Mouse (Mus musculus) fat pad, adult 2 months (tissue): ENCODE results near the gene Ttll9.

ENCODE experiments used
- DNase-seq: peaks from one replicate; pipeline ENCODE4 v3.0.0-alpha.2; 2011; ENCODE audit warnings: low read depth, low spot score; ENCODE audit errors: extremely low read depth

The Ttll9 gene

DNA sequence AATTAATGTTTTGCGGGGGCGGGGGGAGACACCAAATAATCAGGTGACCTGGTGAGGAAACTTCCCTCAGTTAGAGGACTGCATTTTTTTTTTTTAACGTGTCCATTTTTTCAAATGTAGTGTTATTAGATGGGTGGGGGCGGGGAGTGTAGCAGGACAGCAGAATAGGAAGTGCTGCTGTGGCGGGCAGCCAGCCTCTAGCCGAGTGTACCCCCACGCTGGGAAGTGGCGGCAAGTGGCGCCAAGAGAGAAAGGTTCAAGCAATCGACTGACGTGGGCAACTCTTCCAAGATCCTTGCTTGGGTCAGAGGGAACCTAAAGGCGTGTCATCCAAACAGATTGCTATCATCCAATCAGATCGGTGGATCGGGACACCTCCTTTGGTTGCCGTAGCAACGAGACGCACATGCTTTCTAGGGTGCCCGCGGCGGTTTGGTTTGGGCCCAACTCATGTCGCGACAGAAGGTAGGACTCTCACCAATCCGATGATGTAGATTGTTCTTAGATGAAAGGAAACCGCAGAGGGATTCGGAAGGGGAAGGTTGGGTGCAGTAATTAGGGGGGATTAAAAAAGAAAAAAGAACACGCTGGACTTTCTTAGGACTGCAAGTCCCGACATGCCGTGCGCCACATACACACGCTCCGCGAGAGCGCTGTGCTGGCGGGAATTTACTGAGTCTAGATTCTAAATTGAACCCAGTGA, at the start of gene Ttll9:
Gene Ttll9 (plus strand): TSS at position 395 of the 703 bp plus-strand sequence.
- no peak for DNase-seq

DNA sequence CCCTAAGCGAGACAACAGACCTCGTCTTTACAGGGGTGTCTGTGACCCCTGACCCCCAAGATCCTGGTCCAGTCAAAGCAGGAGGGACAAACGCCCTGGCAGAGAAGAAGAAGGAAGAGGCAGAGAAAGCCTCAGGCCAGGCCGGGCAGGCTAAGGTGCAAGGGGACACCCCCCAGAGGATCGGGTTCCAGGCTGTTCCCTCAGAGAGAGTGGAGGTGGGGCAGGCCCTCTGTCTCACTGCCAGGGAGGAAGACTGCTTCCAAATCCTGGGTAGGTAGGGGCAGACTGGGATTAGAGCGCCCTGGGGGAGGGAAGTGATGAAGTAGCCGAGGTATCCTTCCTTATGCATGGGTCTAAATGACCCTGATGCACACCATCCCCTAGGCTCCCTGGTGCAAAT, 48.8 kb upstream of the Ttll9 start:
- DNase-seq, result no peak

DNA sequence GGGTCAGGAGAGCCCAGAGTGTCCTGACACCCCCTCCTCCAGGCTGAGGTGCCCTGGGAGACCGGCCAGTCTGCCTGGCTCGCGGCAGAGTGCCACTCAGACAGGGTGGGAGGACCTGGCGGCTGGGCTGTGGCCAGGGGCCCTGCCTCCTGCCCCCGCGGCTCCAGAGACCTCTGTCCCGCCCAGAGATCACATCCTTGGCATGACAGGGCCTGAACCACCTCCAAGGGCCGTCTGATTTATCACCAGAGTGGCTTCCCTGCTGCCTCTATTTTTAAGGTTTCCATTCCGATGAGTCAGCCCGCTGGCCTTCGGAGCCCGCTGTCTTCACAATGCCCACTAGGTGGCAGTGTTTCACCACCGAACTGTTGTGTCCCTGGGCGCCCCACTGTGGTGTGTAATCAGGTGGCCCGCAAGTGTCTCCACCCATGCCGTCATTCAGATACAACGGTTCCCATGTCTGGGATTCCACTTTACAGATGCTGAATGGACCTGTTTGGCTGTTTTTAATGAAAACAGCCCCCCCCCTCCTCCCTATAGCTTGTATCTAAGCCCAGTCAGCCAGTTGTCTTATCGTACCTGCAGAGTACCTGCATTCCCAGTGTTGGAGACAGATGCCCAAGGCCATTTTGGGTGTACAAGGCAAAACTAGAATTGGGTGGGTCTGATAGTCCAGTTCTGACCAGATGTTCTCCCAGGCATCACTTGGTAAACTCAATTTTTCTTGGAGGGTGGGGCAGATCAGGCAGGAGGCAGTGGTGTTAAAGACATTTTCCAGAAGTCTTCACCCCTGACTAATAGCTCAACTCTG, 47.8 kb upstream of the Ttll9 start:
- no peak for DNase-seq

DNA sequence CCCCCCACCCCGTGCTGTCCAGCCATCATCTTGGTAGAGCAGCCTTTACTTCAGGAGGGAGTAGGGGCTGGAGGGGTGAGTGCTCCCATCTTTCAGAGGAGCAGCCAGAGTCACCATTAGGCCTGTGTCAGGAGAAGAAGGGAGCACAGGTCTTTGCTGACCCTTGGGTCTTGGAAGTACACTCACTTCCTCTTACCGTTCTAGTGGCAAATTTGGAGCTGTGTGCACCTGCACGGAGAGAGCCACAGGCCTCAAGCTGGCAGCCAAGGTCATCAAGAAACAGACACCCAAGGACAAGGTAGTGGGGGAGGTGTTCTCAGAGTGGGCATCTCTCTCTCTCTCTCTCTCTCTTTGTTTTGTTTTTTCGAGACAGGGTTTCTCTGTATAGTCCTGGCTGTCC, 46.8 kb upstream of the Ttll9 start:
- DNase-seq, result no peak

DNA sequence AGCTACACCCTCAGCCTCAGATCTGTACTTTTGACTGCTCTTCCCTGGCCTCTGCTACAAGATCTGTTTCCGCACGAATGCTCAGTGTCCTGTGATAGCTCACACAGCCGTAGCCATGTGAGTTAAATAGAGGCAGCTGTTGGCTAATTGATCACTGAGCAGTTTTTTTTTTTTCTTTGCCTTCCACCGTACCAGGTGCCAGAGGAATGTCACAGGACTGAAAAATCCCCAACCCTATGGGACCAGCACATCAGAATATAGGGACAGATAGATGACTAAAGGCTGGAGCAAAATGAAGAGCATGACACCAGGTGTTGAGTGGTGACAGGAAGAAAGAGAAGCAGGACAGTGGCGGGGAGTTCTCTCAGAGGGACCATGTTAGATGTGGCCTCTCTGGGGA, 46.2 kb upstream of the Ttll9 start:
- DNase-seq, result no peak

DNA sequence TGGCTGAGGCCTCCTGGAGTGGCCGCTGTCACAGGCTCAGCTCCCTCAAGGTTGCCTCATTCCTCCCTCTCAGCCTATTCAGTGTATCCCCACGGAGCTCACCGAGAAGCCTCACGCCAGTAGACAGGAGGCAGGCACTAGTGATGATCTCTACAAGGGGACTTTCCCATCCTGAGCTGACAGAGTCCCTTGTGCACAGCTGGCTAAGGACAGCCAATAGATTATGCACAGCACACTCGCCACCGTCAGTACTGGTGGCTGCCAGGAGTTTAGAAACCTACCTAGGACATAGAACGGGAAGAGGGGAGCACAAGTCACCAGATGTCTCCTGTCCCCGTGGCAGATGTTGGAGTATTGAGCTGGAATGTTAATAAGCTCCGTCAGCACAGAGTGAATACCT, 44.6 kb upstream of the Ttll9 start:
- DNase-seq, result no peak

DNA sequence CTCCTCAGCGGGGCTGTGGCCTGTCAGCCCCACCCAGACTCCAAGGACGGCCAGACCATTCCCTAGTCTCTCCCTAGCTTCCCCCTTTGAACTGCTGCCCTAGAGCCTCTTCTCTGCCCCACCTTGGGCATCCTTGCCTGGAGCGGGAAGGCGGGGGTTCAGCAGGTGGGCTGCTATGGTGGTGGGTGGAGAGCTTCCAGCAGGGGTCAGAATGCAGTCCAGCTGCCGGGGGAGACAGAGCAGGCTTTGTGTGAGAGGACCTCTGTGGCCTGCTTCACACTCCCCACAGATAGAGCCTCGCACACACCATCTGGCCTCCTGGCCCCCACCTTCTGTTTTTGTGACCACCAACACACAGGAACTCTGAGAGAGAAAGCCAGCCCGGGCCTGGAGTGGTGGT, 39.9 kb upstream of the Ttll9 start:
- no peak for DNase-seq

DNA sequence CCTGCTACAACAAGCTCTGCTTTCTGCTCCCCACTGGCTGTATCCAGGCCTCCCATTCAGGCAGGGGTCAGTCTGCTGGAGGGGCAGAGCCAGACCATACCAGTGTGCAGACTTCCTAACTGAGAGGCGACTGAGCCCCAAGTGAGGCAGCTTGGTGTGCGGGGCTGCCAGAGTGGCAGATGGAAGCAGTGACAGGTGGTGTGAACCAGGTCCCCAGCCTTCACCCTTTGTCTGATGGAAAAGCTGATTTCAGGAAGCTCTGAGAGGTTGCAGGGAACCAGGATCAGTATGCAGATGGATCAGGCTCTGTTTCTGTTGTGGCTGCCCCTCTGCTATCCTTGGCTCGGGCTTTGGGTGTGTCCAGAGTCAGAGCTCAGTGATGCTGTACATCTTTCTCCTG, 38.7 kb upstream of the Ttll9 start:
- no peak for DNase-seq

DNA sequence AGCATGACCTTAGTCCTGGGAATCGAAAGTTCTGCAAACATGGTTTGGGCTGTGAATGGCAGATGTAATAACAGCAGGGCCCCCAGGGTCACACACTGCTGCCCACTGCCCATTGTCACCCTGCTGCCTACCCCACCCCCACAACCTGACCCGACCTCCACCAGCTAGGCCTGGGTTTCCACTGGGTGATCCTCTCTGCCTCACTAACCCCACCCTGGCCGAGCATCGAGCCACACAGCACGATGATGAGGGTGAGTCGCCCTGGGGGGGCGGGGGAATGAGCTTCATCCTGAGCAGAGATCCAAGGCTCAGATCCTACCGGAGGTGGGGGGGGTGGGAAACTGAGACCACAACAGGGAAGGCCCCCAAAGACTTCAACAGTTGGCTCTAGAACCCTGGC, 38.2 kb upstream of the Ttll9 start:
- no peak for DNase-seq

DNA sequence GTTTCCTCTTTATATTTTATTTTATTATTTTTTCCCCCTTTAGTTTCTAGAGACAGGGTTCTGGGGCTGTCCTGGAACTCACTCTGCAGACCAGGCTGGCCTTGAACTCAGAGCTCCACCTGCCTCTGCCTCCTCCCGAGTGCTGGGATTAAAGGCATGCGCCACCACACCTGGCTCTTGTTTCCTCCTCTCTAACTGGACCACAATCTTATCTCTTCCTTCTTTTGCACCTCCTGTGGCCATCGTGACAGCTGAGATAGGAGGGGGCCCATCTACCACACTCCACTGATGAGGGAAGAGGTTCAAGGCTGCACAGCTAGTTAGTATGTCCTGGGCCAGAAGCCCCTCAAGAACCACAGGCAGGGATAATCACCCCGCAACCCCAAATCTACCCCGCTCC, 37.7 kb upstream of the Ttll9 start:
- DNase-seq, result no peak

DNA sequence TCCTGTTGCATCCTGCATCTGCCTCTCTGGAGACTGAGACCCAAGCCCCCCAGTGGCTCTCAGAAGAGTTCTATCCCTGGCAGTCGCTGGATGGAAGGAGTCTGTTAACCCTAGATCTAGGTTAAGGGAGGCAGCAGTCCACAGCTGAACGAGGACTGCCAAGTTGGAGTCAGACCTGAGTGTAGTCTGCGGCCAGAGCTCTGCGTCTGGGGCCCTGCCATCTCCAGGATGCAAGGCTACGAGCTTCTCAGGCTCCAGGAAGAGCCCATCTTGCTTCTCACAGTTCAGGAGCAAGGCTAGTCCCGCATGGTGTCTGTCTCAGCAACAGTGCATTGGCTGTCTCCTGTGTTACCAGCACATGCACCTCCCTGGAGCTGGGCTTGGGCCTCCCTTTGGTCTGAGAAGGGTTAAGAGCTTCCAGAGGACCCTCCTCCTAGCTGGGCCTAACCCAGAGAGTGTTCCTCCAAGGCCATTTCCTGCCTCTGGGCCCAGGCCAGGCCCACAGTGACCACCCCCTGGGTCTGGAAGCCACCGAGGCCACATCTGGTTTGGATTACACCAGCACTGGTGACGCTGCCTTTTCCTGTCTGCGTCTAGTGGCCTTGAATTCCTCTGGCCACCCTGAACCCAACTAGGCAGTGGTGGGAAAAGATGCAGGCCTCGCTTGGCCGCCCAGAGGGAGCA, 37.0 kb upstream of the Ttll9 start:
- DNase-seq, result no peak

DNA sequence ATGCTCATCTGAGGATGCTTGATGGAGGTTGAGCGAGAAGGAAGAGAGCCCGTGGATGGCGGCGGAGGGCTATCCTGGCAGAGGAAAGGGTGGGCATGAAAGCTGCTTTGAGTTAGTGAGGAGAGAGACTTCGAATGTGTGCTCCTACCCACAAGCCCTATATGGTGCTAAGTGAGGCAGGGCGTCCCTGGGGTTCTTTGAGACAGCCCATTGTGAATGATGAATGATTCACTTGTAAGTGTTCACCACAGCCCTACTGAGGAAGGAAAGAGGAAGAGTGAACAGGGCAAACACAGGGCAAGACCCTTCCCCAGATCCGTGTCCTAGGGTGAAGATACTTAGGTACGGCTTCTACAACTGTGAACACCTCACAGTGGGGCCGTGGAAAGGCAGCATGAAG, 35.4 kb upstream of the Ttll9 start:
- no peak for DNase-seq

DNA sequence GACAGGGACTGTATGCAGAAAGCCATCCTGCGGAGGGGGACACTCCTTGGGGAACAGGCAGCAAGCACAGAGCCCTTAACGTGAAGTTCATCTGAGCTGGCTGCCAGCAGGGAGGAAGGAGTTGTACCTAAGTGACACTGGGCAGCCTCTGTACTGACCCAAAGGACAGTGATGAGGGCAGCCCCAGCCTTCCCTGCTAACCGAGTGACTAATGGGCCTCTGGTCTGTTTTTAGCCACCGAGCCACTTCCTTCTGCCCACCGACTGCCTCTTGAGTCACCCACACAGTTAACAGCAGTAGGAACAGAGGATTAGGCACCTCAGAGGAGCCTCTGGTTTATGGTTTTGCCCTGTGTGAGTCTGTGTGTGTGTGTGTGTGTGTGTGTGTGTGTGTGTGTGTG, 34.9 kb upstream of the Ttll9 start:
- no peak for DNase-seq

DNA sequence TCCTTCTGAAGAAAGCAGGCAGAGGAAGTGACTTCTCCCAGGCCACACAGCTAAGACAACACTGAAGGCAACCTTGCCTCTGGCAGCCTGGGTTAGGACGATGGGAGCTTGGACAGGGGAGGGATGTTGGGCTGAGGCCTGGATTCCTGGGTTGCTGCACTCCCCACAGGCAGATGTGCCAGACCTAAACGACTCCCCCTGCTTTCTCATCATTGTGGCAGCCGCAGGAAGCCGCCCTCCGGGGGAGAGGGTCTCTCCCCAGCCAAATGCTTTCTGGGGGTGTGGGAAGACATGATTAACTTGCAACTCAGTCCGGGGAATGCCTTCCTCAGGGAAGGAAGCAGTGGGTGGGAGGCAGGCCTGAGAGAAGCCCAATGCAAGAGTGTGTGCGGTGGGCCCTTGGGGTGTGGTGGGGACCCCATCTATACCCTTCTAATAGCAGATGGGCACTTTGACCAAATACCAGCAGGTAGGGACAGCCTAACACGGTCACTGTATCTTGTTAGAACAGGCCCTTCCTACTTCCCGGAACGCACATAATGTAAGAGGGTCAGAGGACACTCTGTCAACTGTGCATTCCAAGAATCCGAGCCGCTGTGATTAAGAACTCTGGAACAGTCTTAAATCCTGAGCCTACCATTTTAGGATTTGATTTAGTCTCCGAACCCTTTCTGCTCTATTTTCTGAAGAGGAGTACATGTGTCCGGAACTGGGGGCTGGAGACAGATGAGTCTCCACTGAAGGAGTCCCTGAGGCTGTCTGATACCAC, 33.9 kb upstream of the Ttll9 start:
- no peak for DNase-seq

DNA sequence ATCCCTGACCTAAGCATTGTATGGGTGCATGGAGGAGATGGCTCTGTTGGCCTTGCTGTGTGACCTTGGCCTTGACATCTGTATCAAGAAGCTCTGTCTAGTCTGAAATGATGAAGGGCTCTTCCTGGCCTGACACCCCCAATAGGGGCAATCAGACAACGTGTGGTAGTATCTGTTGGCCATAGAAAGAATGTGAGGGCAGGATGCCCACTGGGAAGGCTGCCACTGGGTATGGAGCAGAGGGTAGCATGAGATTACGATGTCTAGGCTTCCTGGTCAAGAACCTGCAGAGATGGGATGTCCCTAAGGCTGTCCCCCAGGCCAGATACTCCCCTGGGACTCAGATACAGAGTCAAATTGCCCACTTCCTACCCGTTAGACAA, 33.3 kb upstream of the Ttll9 start:
- no peak for DNase-seq

DNA sequence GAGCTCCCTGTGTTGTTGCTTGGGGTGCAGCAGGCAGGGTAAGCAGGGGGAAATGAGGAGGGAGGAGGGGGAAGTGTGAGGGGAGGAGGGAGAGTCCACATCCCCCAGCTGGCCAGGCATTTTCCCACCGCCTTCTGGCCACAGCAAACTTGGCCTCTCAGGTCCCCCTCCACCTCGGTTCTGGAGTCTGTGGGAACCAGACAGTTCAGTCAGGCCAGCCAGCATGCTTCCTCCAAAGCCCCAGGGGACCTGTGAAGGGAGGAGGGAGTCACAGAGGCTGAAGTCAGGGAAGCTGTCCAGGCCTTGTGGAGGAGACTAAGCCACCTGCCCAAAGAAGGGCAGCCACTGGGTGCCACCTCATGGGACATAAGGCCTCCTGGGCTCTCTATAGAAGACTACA, 32.0 kb upstream of the Ttll9 start:
- no peak for DNase-seq

DNA sequence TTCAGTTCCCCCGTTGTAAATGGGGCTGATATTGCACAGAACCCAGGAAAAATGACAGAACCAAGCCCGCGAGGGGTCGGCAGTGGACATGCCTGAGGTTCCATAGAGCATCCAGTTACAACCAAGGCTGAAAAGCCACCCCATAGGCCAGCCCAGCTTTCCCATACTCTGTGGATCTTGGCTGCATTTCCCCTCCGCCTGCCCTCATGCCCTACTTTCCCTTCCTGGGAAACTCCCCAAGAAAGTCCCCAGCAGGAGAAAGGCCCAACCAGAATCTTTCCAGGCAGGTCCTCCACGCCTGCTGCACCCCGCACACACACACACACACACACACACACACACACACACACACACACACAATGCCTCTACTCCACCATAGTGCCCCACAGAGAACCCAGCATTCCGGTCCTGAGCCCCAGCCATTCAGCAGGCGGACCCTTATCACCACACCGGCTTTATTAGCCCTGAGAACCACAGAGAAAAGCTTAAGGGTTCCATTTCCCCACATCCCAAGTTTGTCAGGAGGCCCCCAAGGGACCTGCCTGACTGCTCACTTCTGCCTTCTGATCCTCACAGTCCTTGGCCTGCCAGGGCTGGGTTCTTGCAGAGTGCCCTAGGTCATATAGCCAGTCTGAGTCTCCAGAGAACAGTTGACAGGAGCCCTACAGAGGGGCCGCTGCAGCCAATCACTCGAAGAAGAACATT, 30.7 kb upstream of the Ttll9 start:
- no peak for DNase-seq

DNA sequence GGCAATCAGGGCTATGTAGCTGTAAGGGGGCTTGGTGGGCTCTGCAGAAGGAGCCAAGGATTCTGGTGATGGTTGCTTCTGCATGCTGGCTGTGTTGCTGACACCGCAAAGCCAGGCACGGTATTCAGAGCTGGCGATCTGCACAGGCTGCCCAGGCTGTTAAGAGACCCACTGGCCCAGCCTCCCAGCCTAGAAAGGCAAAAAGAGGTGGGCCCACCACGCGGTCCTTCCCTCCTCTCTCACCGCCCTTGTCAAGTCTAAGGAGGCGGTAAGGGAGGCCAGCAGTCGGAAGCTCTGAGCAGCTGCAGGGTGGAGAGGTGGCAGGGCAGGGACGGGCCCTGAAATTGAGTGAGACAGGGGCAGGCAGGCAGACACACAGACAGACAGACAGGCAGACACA, 29.2 kb upstream of the Ttll9 start, which contains the start of gene Foxs1:
Gene Foxs1 (minus strand): TSS at position 161 of the 400 bp plus-strand sequence.
- no peak for DNase-seq

DNA sequence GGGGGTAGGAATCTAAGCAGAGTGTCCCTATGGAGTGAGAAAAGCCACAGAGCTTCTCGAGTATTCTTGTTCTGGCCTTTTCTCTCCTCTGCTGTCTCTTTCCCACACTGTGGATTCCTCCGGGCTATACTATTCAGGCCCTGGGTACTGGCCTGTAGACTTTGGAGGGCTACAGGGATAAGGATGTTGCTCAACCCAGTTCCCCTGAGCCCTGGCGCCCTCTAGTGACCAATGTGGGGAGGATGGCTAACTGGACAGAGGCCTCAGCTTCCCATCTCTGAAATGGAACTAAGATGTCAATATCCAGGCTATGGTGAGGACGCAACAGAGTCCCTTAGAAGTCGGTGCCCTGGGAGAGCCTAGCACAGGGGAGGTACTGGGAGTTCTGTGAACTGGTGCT, 28.7 kb upstream of the Ttll9 start:
- DNase-seq, result no peak

DNA sequence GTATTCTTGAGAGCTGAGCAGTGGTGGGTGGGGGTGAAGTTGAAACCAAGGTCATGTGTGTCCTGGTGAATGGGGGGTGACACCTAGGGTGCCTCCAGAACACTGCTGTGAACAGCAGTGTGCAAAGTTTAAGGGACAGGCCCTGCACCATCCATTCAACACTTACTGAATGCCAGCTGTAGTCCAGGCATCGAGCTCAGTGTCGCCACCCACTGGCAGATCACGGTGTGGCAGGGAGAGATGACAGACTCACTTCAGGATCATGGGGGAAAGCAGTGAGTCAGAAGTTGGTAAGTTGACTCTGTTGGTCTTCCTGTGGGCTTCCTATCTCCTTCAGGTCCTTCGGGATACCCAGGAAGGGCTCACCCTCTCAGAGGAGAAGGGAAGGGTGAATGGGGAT, 22.4 kb upstream of the Ttll9 start:
- no peak for DNase-seq

DNA sequence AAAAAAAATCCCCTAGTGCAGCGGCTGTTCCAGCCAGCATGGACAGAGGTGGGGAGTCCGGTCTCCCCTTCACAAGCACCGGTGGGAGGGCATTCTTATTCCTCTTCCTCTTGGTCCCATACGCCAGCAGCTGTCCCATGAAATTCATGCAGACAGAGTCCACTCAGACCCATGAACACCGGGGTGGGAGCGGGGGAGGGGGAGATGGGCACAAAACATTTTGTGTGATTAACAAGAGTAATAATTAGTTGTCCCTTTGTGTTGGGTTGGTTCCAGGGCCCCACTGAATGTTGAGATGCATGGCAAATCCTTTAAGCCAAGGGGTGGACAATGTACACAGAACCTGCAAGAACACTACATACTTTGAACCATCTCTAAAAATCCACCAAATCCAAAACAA, 21.2 kb upstream of the Ttll9 start:
- no peak for DNase-seq
